Mouse (Mus musculus) hindbrain, postnatal 0 days (tissue): ENCODE measurements around the gene Fam3c. TPM values are rescaled to one million over a fixed set of nuclear protein-coding genes. Genes with fewer than 3 reads are reported as not detected.

Experiments used
- ATAC-seq: fragments of 200-750 bp; cut with Nextera tagmentation; 2 replicates; pipeline ENCODE4 v1.8.0; 2017; ENCODE audit warnings: mild to moderate bottlenecking, moderate TSS enrichment, moderate library complexity
- DNase-seq: peaks from one replicate; pipeline ENCODE4 v3.0.0-alpha.2; 2015; ENCODE audit warnings: low spot score
- H3K27ac ChIP-seq: fragments of 300-500 bp; sonication (generic); 2 replicates; pipeline ENCODE4 v1.5.1; 2014; ENCODE audit warnings: mild to moderate bottlenecking
- H3K27me3 ChIP-seq: fragments of 300-500 bp; sonication (generic); 2 replicates; pipeline ENCODE4 v1.6.1; 2014; ENCODE audit warnings: low read length, mixed read lengths; ENCODE audit not compliant: insufficient read depth
- H3K36me3 ChIP-seq: fragments of 300-500 bp; sonication (generic); 2 replicates; pipeline ENCODE4 v1.6.1; 2014; ENCODE audit warnings: low read length, mixed read lengths; ENCODE audit not compliant: insufficient read depth
- H3K4me1 ChIP-seq: fragments of 300-500 bp; sonication (generic); 2 replicates; pipeline ENCODE4 v1.6.1; 2014; ENCODE audit warnings: antibody characterized with exemption, low read length, mixed read lengths; ENCODE audit not compliant: insufficient read depth
- H3K4me2 ChIP-seq: fragments of 300-500 bp; sonication (generic); 2 replicates; pipeline ENCODE4 v1.6.1; 2014; ENCODE audit warnings: low read depth, mild to moderate bottlenecking, low read length, moderate library complexity, mixed read lengths
- H3K4me3 ChIP-seq: fragments of 300-500 bp; sonication (generic); 2 replicates; pipeline ENCODE4 v1.5.1; 2014; ENCODE audit warnings: low read length
- H3K9ac ChIP-seq: fragments of 300-500 bp; sonication (generic); replicated peaks from 2 replicates; pipeline ENCODE4 v1.6.1; 2014; ENCODE audit warnings: mild to moderate bottlenecking, low read length, moderate library complexity, mixed read lengths
- H3K9me3 ChIP-seq: fragments of 300-500 bp; sonication (generic); 2 replicates; pipeline ENCODE4 v1.6.1; 2016; ENCODE audit warnings: low read length, mixed read lengths
- CTCF ChIP-seq: IDR thresholded peaks from 2 replicates; pipeline ENCODE4 v1.5.1; 2016; ENCODE audit warnings: antibody characterized with exemption, control low read depth, low read depth
- WGBS: fragments of 180-500 bp; shearing (Covaris S2); extraction: QIAGEN DNeasy Blood & Tissue Kit; methylation state at CpG from one replicate; pipeline ENCODE4 v1.1.7; 2014; 5-methylcytosine and 5-hydroxymethylcytosine counted together
- polyA plus RNA-seq: library from polyadenylated mRNA; unstranded; fragments of >200 nt; fragmentation: Nextera tagmentation; extraction: Ambion mirVana; gene quantifications from 2 replicates; pipeline ENCODE4 v1.2.1, GENCODE M21; 2015
- total RNA-seq: library from RNA; depleted of rRNA; stranded (reverse); fragments of >200 nt; gene quantifications from 2 replicates; pipeline ENCODE4 v1.2.3, GENCODE M21; 2014

The Fam3c gene
- total and polyA plus RNA-seq, 2 experiments from 2014 or later: 34.8 to 122 TPM

- WGBS: 1% methylated on average over 20 of the region's 20 CpGs
Observed at GRCm38 (mm10) chr6:22288004-22288736, 67.9 kb downstream of the Fam3c start, which contains the start of gene Wnt16. Wnt16 (plus strand) TSS chr6:22288227.

GRCm38 (mm10) chr6:22282405-22282804 is 73.6 kb downstream of the Fam3c start:
- Histone ChIP-seq H3K4me3 (no peak overlapping the region), H3K9me3 (no peaks in the 10 kb centered on the region), H3K4me2 (no peak overlapping the region), H3K27ac (no peak overlapping the region), H3K4me1 (no peaks in the 10 kb centered on the region; the same call in 1 of the 2 replicates), H3K36me3 (no peaks in the 10 kb centered on the region), H3K9ac (no peak overlapping the region), H3K27me3 (0 out of 2 replicates have a peak, but pooled peaks cover 6% of the 10 kb centered on the region)
- no peak for ATAC-seq
- DNase-seq: no peak
- WGBS: 94% methylated on average over 4 of the region's 4 CpGs
- no peak for TF ChIP-seq CTCF

More at GRCm38 (mm10) chr6:22288004-22288736, 67.9 kb downstream of the Fam3c start, which contains the start of gene Wnt16:
- no peaks in the 10 kb centered on the region for H3K9me3 ChIP-seq
- H3K36me3 ChIP-seq: no peaks in the 10 kb centered on the region
- peaks cover 6% of the 10 kb centered on the region; the same call in 1 of the 2 replicates for H3K4me1 ChIP-seq
- peaks cover 39% of the 10 kb centered on the region for H3K27me3 ChIP-seq
- 0 out of 2 replicates have a peak within 1 kb of the TSS, but pooled peaks have one; percentile 14 for H3K9ac ChIP-seq
- H3K4me3 ChIP-seq: peak within 1 kb of the TSS; percentile 34
- peak; percentile 16 for DNase-seq
- no peak for TF ChIP-seq CTCF
- no peak within 1 kb of the TSS for H3K27ac ChIP-seq
- H3K4me2 ChIP-seq: peak within 1 kb of the TSS; percentile 72
- peak; percentile 72 for ATAC-seq

- Histone ChIP-seq H3K9ac (no peak overlapping the region), H3K4me3 (no peak overlapping the region), H3K36me3 (no peaks in the 10 kb centered on the region), H3K4me2 (peak overlapping the region; percentile 36), H3K27ac (no peak overlapping the region), H3K4me1 (no peaks in the 10 kb centered on the region; the same call in 1 of the 2 replicates), H3K9me3 (no peaks in the 10 kb centered on the region), H3K27me3 (no peaks in the 10 kb centered on the region)
- 37% methylated on average over 14 of the region's 14 CpGs for WGBS
- peak; percentile 42 for DNase-seq
- no peak for TF ChIP-seq CTCF
- ATAC-seq: no peak
Observed at GRCm38 (mm10) chr6:22280217-22280861, 75.7 kb downstream of the Fam3c start.

- DNase-seq (no peak), ATAC-seq (no peak)
- 92% methylated on average over 3 of the region's 3 CpGs for WGBS
- no peak for TF ChIP-seq CTCF
- Histone ChIP-seq H3K9ac (no peak overlapping the region), H3K36me3 (no peaks in the 10 kb centered on the region), H3K4me1 (no peaks in the 10 kb centered on the region; the same call in 1 of the 2 replicates), H3K27me3 (no peaks in the 10 kb centered on the region), H3K9me3 (no peaks in the 10 kb centered on the region), H3K4me3 (no peak overlapping the region), H3K4me2 (no peak overlapping the region), H3K27ac (no peak overlapping the region)
Observed at GRCm38 (mm10) chr6:22277941-22278340, 78.1 kb downstream of the Fam3c start.

- ATAC-seq (no peak), DNase-seq (no peak)
- no peaks in the 10 kb centered on the region for H3K27me3 ChIP-seq
- no peak for TF ChIP-seq CTCF
- H3K9me3 ChIP-seq: no peaks in the 10 kb centered on the region
- H3K36me3 ChIP-seq: no peaks in the 10 kb centered on the region
- H3K4me3 ChIP-seq: no peak overlapping the region
- H3K27ac ChIP-seq: no peak overlapping the region
- no peak overlapping the region for H3K9ac ChIP-seq
- H3K4me1 ChIP-seq: no peaks in the 10 kb centered on the region
- no peak overlapping the region for H3K4me2 ChIP-seq
- 82% methylated on average over 8 of the region's 8 CpGs for WGBS
Observed at GRCm38 (mm10) chr6:22269840-22270521, 86.1 kb downstream of the Fam3c start.

GRCm38 (mm10) chr6:22268677-22269076 is 87.4 kb downstream of the Fam3c start:
- Histone ChIP-seq H3K4me3 (no peak overlapping the region), H3K36me3 (no peaks in the 10 kb centered on the region), H3K4me1 (no peaks in the 10 kb centered on the region), H3K27me3 (no peaks in the 10 kb centered on the region), H3K9me3 (no peaks in the 10 kb centered on the region), H3K4me2 (no peak overlapping the region), H3K9ac (no peak overlapping the region), H3K27ac (no peak overlapping the region)
- DNase-seq (no peak), ATAC-seq (no peak)
- no peak for TF ChIP-seq CTCF
